Mouse (Mus musculus) forebrain, embryonic 16.5 days (tissue): ENCODE data around the gene Rbm38. TPM values are rescaled to one million over a fixed set of nuclear protein-coding genes. Genes with fewer than 3 reads are reported as not detected.

ENCODE experiments used
- ATAC-seq: fragments of 200-750 bp; cut with Nextera tagmentation; 2 replicates; pipeline ENCODE4 v1.8.0; 2017; ENCODE audit warnings: mild to moderate bottlenecking, moderate library complexity
- H3K27ac ChIP-seq: fragments of 300-500 bp; sonication (generic); 2 replicates; pipeline ENCODE4 v1.5.1; 2014; ENCODE audit warnings: low read length, control low read depth
- H3K27me3 ChIP-seq: fragments of 300-500 bp; sonication (generic); replicated peaks from 2 replicates; pipeline ENCODE4 v1.6.1; 2014; ENCODE audit warnings: low read length; ENCODE audit not compliant: control insufficient read depth, insufficient read depth
- H3K36me3 ChIP-seq: fragments of 300-500 bp; sonication (generic); 2 replicates; pipeline ENCODE4 v1.6.1; 2014; ENCODE audit not compliant: control insufficient read depth, insufficient read depth
- H3K4me1 ChIP-seq: fragments of 300-500 bp; sonication (generic); replicated peaks from 2 replicates; pipeline ENCODE4 v1.6.1; 2014; ENCODE audit warnings: low read length; ENCODE audit not compliant: control insufficient read depth, insufficient read depth
- H3K4me2 ChIP-seq: fragments of 300-500 bp; sonication (generic); 2 replicates; pipeline ENCODE4 v1.6.1; 2014; ENCODE audit warnings: mild to moderate bottlenecking, low read length, control low read depth
- H3K4me3 ChIP-seq: fragments of 300-500 bp; sonication (generic); replicated peaks from 2 replicates; pipeline ENCODE4 v1.5.1; 2014; ENCODE audit warnings: mild to moderate bottlenecking, low read length, control low read depth
- H3K9ac ChIP-seq: fragments of 300-500 bp; sonication (generic); replicated peaks from 2 replicates; pipeline ENCODE4 v1.6.1; 2014; ENCODE audit warnings: low read depth, low read length, control low read depth
- H3K9me3 ChIP-seq: fragments of 300-500 bp; sonication (generic); 2 replicates; pipeline ENCODE4 v1.6.1; 2016; ENCODE audit warnings: low read length; ENCODE audit not compliant: control insufficient read depth
- WGBS: fragments of 180-500 bp; shearing (Covaris S2); extraction: QIAGEN DNeasy Blood & Tissue Kit; methylation state at CpG from one replicate; pipeline ENCODE4 v1.1.7; 2014; 5-methylcytosine and 5-hydroxymethylcytosine counted together
- polyA plus RNA-seq: library from polyadenylated mRNA; unstranded; fragments of >200 nt; fragmentation: Nextera tagmentation; extraction: Ambion mirVana; gene quantifications from 2 replicates; pipeline ENCODE4 v1.2.1, GENCODE M21; 2015

Gene Rbm38
- polyA plus RNA-seq, 1 experiment from 2014 or later = 23.4 TPM

DNA sequence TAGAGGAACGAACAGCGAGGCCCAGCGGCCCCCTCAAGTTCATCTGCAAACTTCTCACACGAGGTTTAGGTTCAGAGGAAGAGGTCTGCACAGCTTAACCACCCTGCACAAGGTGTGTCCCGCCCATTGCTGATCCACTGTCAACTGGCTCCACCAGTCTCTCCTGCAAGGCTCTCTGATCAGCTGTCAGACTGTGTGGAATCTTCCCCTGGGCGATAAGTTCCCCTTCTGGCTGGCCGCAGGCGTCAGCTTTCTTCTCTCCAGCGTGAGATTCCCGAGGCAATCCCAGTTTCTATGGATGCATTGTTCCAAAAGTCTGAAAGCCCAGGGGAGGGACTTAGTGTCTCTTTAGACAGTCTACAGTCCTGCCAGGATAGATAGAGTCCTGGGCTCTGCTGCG lies 38.0 kb downstream of the Rbm38 start:
- Histone ChIP-seq H3K27me3 (no peaks in the 10 kb centered on the region), H3K4me2 (no peak overlapping the region), H3K4me1 (no peaks in the 10 kb centered on the region), H3K27ac (no peak overlapping the region), H3K9ac (no peak overlapping the region), H3K9me3 (no peaks in the 10 kb centered on the region), H3K4me3 (no peak overlapping the region), H3K36me3 (no peaks in the 10 kb centered on the region)
- WGBS = 34% methylated on average over 11 of the region's 11 CpGs
- no peak for ATAC-seq

DNA sequence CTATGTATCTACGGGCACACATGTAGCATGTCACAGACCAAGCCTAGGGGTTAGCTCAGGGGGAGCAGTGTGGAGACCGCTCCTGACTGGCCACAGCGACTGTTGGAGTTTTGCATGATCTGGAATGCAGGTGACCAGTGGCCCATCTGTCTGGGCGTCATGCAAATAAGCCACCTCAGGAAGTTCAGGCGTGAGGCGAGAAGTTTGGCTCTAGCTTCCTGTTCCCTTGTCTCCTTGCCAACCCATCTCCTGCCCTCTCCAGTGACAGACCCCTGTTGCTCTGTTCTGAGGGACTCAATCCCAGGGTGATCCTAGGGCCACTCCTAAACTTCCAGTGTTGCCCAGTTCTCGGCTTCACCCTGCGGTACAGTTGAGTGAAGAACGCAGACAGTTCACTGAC lies 40.2 kb downstream of the Rbm38 start:
- WGBS = 91% methylated on average over 9 of the region's 9 CpGs
- H3K36me3 ChIP-seq = no peaks in the 10 kb centered on the region
- ATAC-seq = no peak
- no peak overlapping the region for H3K27ac ChIP-seq
- no peak overlapping the region for H3K4me2 ChIP-seq
- no peak overlapping the region for H3K4me3 ChIP-seq
- H3K9me3 ChIP-seq = no peaks in the 10 kb centered on the region
- no peaks in the 10 kb centered on the region for H3K4me1 ChIP-seq
- H3K9ac ChIP-seq = no peak overlapping the region
- no peaks in the 10 kb centered on the region for H3K27me3 ChIP-seq

DNA sequence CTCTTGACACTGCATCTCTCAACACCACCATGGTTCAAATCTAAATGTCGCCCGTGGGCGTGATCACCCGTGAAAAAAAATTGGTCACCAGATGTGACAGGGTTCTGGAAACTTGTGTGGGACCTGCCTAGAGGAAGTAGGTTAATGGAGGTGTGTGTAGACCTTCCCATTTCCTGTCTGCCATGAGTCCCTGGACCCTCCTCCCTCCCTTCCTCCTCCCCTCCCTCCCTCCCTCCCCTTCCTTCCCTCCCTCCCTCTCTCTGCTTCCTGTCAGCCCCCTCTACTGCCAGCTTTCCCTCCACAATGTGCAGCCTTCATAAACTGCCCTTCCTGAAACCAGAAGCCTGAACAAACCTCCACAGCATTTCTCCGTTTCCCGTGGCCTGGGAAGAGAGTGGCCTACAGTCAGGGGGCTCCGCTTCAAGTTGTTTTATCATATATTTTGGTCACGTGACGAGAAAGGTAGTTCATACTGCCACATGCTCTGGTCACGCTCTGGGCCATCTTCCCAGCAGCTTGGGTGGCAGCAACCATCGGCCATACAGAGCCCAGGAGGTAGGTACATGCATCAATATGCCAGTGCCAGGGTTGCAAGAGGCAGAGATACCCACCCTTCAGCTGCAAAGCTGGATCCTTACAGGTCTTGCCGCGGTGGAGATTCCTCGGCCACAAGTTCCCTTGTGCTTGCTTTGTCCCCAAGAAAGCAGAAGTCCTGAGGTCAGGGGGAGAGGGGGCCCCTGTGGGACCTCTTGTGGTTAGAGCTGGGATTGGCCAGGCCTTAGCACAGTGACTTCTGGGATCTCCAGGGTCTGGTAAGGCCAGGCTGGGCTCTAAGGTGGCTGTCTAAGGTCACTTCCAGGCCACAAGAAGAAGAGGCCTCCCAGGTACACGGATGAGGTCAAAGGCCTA lies 41.4 kb downstream of the Rbm38 start:
- H3K27me3 ChIP-seq = no peaks in the 10 kb centered on the region
- ATAC-seq = no peak
- no peaks in the 10 kb centered on the region for H3K9me3 ChIP-seq
- H3K4me2 ChIP-seq = no peak overlapping the region
- H3K9ac ChIP-seq = no peak overlapping the region
- WGBS = 81% methylated on average over 15 of the region's 15 CpGs
- no peak overlapping the region for H3K27ac ChIP-seq
- no peaks in the 10 kb centered on the region for H3K36me3 ChIP-seq
- H3K4me1 ChIP-seq = no peaks in the 10 kb centered on the region
- H3K4me3 ChIP-seq = no peak overlapping the region

DNA sequence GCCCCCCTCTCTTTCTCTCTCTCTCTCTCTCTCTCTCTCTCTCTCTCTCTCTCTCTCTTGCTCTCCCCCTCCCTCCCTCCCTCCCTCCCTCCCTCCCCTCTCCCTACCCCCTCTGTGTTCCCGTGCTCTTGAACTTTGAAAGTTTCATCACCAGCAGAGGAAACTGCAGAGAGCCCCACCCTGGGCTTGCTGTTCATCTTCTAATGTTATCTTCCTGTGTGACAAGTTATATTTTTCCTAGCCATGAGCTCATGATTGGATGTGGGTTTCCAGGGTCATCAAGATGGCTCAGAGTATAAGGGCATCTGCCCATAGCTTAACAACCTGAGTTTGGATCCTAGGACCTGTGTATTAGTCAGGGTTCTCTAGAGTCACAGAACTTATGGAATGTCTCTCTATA lies 42.9 kb downstream of the Rbm38 start:
- Histone ChIP-seq H3K4me1 (no peaks in the 10 kb centered on the region), H3K9me3 (no peaks in the 10 kb centered on the region), H3K36me3 (no peaks in the 10 kb centered on the region), H3K9ac (no peak overlapping the region), H3K27ac (no peak overlapping the region), H3K4me2 (no peak overlapping the region), H3K27me3 (no peaks in the 10 kb centered on the region), H3K4me3 (no peak overlapping the region)
- WGBS = 63% methylated on average over 1 of the region's 1 CpGs
- no peak for ATAC-seq

DNA sequence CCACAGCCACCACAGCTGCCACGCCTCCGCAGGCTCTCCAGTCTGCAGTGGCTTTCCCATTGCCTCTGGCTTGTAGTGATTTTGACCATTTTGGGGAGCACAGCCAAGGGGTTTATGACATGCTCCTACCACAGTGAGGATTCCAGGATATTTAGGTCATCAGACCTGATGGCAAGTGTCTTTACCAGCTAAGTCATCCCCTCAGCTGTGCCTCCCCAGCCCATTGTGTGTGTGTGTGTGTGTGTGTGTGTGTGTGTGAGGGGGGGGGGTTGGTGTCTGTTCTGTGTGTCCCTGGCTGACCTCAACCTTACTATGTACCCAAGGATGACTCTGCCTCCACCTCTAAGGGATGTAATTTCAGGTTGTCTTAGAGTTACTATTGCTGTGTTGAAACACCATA lies 44.6 kb downstream of the Rbm38 start:
- Histone ChIP-seq H3K4me1 (no peaks in the 10 kb centered on the region), H3K4me3 (no peak overlapping the region), H3K9ac (no peak overlapping the region), H3K36me3 (no peaks in the 10 kb centered on the region), H3K9me3 (no peaks in the 10 kb centered on the region), H3K27me3 (no peaks in the 10 kb centered on the region), H3K4me2 (no peak overlapping the region), H3K27ac (no peak overlapping the region)
- 96% methylated on average over 2 of the region's 2 CpGs for WGBS
- ATAC-seq = no peak

DNA sequence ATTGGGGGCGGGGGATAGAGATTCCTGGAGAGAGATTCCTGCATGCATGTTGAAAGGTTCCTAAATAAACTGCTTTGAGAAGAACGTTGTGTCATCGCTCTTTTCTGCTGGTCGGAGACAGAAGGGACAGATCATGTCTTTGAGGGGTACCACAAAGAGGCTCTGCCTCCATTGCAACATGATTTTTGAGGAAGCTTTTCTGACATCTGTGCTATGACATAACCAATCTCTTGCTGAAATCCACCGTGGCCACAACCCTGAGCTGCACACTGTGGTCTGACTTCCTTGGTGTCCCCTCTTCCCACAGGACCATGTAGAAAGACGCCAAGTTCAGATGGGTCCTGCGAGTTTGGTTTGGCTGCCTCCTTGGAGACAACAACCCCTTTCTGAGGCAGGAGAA lies 52.6 kb downstream of the Rbm38 start:
- H3K36me3 ChIP-seq = no peaks in the 10 kb centered on the region
- no peak for ATAC-seq
- H3K27me3 ChIP-seq = no peaks in the 10 kb centered on the region
- no peaks in the 10 kb centered on the region for H3K4me1 ChIP-seq
- no peak overlapping the region for H3K9ac ChIP-seq
- no peak overlapping the region for H3K27ac ChIP-seq
- H3K4me3 ChIP-seq = no peak overlapping the region
- WGBS = 84% methylated on average over 7 of the region's 7 CpGs
- H3K9me3 ChIP-seq = no peaks in the 10 kb centered on the region
- no peak overlapping the region for H3K4me2 ChIP-seq

DNA sequence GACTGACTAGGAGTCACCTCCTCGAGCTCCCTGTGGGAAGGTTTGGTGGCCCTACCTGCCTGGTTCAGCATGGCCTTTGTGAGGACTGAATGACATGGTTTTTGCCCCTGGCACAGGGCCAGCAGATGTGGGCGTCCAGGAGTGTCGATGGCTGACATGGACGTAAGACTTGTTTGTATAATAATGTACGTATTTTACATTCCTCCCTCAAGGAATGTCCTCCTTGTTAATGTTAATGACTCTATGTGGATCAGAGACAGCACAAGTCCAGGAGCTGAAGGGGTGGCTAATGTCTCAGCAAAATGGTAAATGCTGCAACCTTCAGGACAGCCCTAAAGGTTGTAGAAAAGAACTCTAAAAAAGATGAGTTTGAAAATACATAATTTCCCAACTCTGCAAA lies 53.4 kb downstream of the Rbm38 start:
- H3K9me3 ChIP-seq = no peaks in the 10 kb centered on the region
- H3K27ac ChIP-seq = no peak overlapping the region
- ATAC-seq = no peak
- H3K27me3 ChIP-seq = no peaks in the 10 kb centered on the region
- H3K4me3 ChIP-seq = no peak overlapping the region
- H3K9ac ChIP-seq = no peak overlapping the region
- H3K4me1 ChIP-seq = no peaks in the 10 kb centered on the region
- no peaks in the 10 kb centered on the region for H3K36me3 ChIP-seq
- no peak overlapping the region for H3K4me2 ChIP-seq
- 79% methylated on average over 5 of the region's 5 CpGs for WGBS

DNA sequence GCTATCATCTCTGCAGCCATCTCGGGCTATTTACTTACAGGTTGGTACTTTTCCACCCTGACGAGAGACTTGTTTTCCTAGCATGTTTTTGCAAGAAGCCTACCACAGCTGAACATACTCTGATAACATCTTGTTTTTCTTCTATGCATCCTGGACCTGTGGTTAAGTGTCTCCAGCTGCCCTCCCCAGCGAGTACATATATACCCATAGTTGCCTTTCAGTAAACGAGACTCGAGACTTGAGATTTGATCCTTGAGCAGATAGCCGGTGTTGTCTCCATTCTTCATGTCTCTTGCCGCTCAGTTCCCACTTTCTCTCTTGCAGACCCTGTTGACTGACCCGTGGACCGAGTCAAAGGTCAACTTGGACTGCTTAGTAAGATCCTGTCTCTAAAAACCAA lies 56.6 kb downstream of the Rbm38 start:
- no peak overlapping the region for H3K9ac ChIP-seq
- no peak overlapping the region for H3K4me3 ChIP-seq
- 89% methylated on average over 9 of the region's 9 CpGs for WGBS
- H3K4me1 ChIP-seq = no peaks in the 10 kb centered on the region
- no peak overlapping the region for H3K4me2 ChIP-seq
- H3K36me3 ChIP-seq = no peaks in the 10 kb centered on the region
- no peak for ATAC-seq
- no peak overlapping the region for H3K27ac ChIP-seq
- no peaks in the 10 kb centered on the region for H3K27me3 ChIP-seq
- H3K9me3 ChIP-seq = no peaks in the 10 kb centered on the region

DNA sequence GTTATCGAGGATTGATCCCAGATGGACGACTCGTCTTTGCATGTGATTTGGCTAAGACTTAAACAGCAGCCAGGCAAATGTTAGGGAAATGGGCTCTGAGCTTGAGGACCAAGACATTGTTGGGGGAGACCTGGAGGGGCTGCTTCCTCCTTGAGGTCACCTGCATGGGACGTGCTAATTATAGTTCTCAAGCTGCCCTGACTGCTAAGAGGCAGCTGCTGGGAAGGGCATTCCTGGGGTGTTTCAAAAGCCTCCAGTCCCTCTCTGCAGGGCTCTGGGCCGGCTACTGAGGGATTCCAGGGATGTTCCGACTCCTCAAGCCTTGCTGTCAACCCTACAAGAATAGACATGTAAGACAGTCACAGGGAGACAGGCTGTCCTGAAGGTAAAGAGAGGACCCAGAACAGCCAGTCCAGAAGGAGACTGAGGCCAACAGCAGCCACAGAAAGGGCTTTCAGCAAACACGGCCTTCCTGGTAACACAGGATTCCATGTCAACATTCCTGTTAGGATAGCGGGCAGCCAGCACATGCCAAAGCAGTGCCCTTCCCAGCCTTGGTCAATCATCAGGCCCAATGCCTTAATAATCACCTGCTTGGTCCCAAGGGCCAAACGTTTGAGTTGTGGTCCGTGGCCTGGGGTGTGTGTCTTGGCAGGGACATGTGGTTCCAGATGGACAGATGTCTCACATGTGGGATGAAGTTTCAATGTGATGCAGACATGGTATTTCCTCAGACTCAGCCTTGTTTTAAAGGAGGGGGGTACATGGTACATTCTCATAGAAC lies 59.7 kb downstream of the Rbm38 start:
- 60% methylated on average over 10 of the region's 10 CpGs for WGBS
- H3K27me3 ChIP-seq = no peaks in the 10 kb centered on the region
- H3K4me2 ChIP-seq = no peak overlapping the region
- no peaks in the 10 kb centered on the region for H3K9me3 ChIP-seq
- ATAC-seq = no peak
- no peaks in the 10 kb centered on the region for H3K36me3 ChIP-seq
- no peak overlapping the region for H3K27ac ChIP-seq
- no peaks in the 10 kb centered on the region for H3K4me1 ChIP-seq
- no peak overlapping the region for H3K9ac ChIP-seq
- no peak overlapping the region for H3K4me3 ChIP-seq
